Mouse (Mus musculus): Measurements from ENCODE around the gene Tmx1. TPM values are rescaled to one million over a fixed set of nuclear protein-coding genes. Genes with fewer than 3 reads are reported as not detected.

Tmx1 gene
- total and polyA plus RNA-seq, 2 experiments from 2014 or later = 42.9 to 80.4 TPM

- no peak overlapping the region for H3K4me3 ChIP-seq (ENCODE audit: low read depth, low read length)
- no peaks in the 10 kb centered on the region for H3K27me3 ChIP-seq (ENCODE audit: control insufficient read depth, insufficient read depth, low read length)
- H3K4me2 ChIP-seq (ENCODE audit: low read depth, low read length) = no peak overlapping the region
- 88% methylated on average over 3 of the region's 3 CpGs for WGBS
- DNase-seq (ENCODE audit: low spot score) = no peak
- no peaks in the 10 kb centered on the region for H3K36me3 ChIP-seq (replicated peaks; ENCODE audit: control insufficient read depth, insufficient read depth, low read length)
- H3K9me3 ChIP-seq (replicated peaks; ENCODE audit: control insufficient read depth, low read length) = no peaks in the 10 kb centered on the region
- H3K27ac ChIP-seq (ENCODE audit: low read depth) = no peak overlapping the region
- H3K9ac ChIP-seq (replicated peaks; ENCODE audit: low read depth, low read length) = no peak overlapping the region
- TF ChIP-seq EP300 (IDR thresholded peaks at IDR 0.05; ENCODE audit: low read depth) = no peak
- no peak for TF ChIP-seq CTCF (IDR thresholded peaks at IDR 0.05; ENCODE audit: low read depth)
- peaks cover 9% of the 10 kb centered on the region; the same call in 1 of the 2 replicates for H3K4me1 ChIP-seq (ENCODE audit: control insufficient read depth, insufficient read depth)
- ATAC-seq (ENCODE audit: insufficient read depth, low read depth) = no peak
Observed at GRCm38 (mm10) chr12:70421028-70421427, 31.9 kb upstream of the Tmx1 start.

- H3K4me1 ChIP-seq (ENCODE audit: control insufficient read depth, insufficient read depth) = peaks cover 9% of the 10 kb centered on the region; the same call in 1 of the 2 replicates
Observed at GRCm38 (mm10) chr12:70422322-70423118, 30.4 kb upstream of the Tmx1 start.

GRCm38 (mm10) chr12:70427885-70428284 lies 25.0 kb upstream of the Tmx1 start:
- DNase-seq (ENCODE audit: low spot score) (no peak), ATAC-seq (ENCODE audit: insufficient read depth, low read depth) (no peak)
- Histone ChIP-seq H3K4me1 (ENCODE audit: control insufficient read depth, insufficient read depth) (peaks cover 5% of the 10 kb centered on the region; the same call in 1 of the 2 replicates), H3K27ac (ENCODE audit: low read depth) (no peak overlapping the region), H3K4me2 (ENCODE audit: low read depth, low read length) (no peak overlapping the region), H3K9me3 (replicated peaks; ENCODE audit: control insufficient read depth, low read length) (no peaks in the 10 kb centered on the region), H3K4me3 (ENCODE audit: low read depth, low read length) (no peak overlapping the region), H3K36me3 (replicated peaks; ENCODE audit: control insufficient read depth, insufficient read depth, low read length) (no peaks in the 10 kb centered on the region), H3K27me3 (ENCODE audit: control insufficient read depth, insufficient read depth, low read length) (no peaks in the 10 kb centered on the region), H3K9ac (replicated peaks; ENCODE audit: low read depth, low read length) (no peak overlapping the region)
- no peak for TF ChIP-seq EP300 (IDR thresholded peaks at IDR 0.05; ENCODE audit: low read depth)
- TF ChIP-seq CTCF (IDR thresholded peaks at IDR 0.05; ENCODE audit: low read depth) = no peak
- 81% methylated on average over 3 of the region's 3 CpGs for WGBS

More at GRCm38 (mm10) chr12:70422322-70423118, 30.4 kb upstream of the Tmx1 start:
- no peak overlapping the region for H3K4me2 ChIP-seq (ENCODE audit: low read depth, low read length)
- no peak for DNase-seq (ENCODE audit: low spot score)
- no peak overlapping the region for H3K27ac ChIP-seq (ENCODE audit: low read depth)
- 74% methylated on average over 9 of the region's 9 CpGs for WGBS
- H3K36me3 ChIP-seq (replicated peaks; ENCODE audit: control insufficient read depth, insufficient read depth, low read length) = no peaks in the 10 kb centered on the region
- no peak overlapping the region for H3K9ac ChIP-seq (replicated peaks; ENCODE audit: low read depth, low read length)
- ATAC-seq (ENCODE audit: insufficient read depth, low read depth) = no peak
- H3K9me3 ChIP-seq (replicated peaks; ENCODE audit: control insufficient read depth, low read length) = no peaks in the 10 kb centered on the region
- no peak overlapping the region for H3K4me3 ChIP-seq (ENCODE audit: low read depth, low read length)
- no peaks in the 10 kb centered on the region for H3K27me3 ChIP-seq (ENCODE audit: control insufficient read depth, insufficient read depth, low read length)
- TF ChIP-seq CTCF (IDR thresholded peaks at IDR 0.05; ENCODE audit: low read depth) = no peak
- TF ChIP-seq EP300 (IDR thresholded peaks at IDR 0.05; ENCODE audit: low read depth) = no peak

GRCm38 (mm10) chr12:70429637-70430036 lies 23.3 kb upstream of the Tmx1 start:
- H3K4me3 ChIP-seq (ENCODE audit: low read depth, low read length) = no peak overlapping the region
- no peaks in the 10 kb centered on the region for H3K36me3 ChIP-seq (replicated peaks; ENCODE audit: control insufficient read depth, insufficient read depth, low read length)
- no peaks in the 10 kb centered on the region for H3K27me3 ChIP-seq (ENCODE audit: control insufficient read depth, insufficient read depth, low read length)
- no peak overlapping the region for H3K27ac ChIP-seq (ENCODE audit: low read depth)
- no peak overlapping the region for H3K4me2 ChIP-seq (ENCODE audit: low read depth, low read length)
- H3K9me3 ChIP-seq (replicated peaks; ENCODE audit: control insufficient read depth, low read length) = no peaks in the 10 kb centered on the region
- WGBS = 74% methylated on average over 4 of the region's 4 CpGs
- TF ChIP-seq CTCF (IDR thresholded peaks at IDR 0.05; ENCODE audit: low read depth) = no peak
- TF ChIP-seq EP300 (IDR thresholded peaks at IDR 0.05; ENCODE audit: low read depth) = no peak
- no peak overlapping the region for H3K9ac ChIP-seq (replicated peaks; ENCODE audit: low read depth, low read length)
- no peak for ATAC-seq (ENCODE audit: insufficient read depth, low read depth)
- no peaks in the 10 kb centered on the region for H3K4me1 ChIP-seq (ENCODE audit: control insufficient read depth, insufficient read depth)
- no peak for DNase-seq (ENCODE audit: low spot score)

- peak; percentile 63 for DNase-seq (ENCODE audit: low spot score)
- no peak overlapping the region for H3K27ac ChIP-seq (ENCODE audit: low read depth)
- H3K36me3 ChIP-seq (replicated peaks; ENCODE audit: control insufficient read depth, insufficient read depth, low read length) = no peaks in the 10 kb centered on the region
- H3K27me3 ChIP-seq (ENCODE audit: control insufficient read depth, insufficient read depth, low read length) = no peaks in the 10 kb centered on the region
- no peaks in the 10 kb centered on the region for H3K4me1 ChIP-seq (ENCODE audit: control insufficient read depth, insufficient read depth)
- no peak overlapping the region for H3K4me3 ChIP-seq (ENCODE audit: low read depth, low read length)
- no peak overlapping the region for H3K9ac ChIP-seq (replicated peaks; ENCODE audit: low read depth, low read length)
- 34% methylated on average over 8 of the region's 8 CpGs for WGBS
- no peak for ATAC-seq (ENCODE audit: insufficient read depth, low read depth)
- no peaks in the 10 kb centered on the region for H3K9me3 ChIP-seq (replicated peaks; ENCODE audit: control insufficient read depth, low read length)
- TF ChIP-seq EP300 (IDR thresholded peaks at IDR 0.05; ENCODE audit: low read depth) = no peak
- peak; percentile 80 for TF ChIP-seq CTCF (IDR thresholded peaks at IDR 0.05; ENCODE audit: low read depth)
- no peak overlapping the region for H3K4me2 ChIP-seq (ENCODE audit: low read depth, low read length)
Observed at GRCm38 (mm10) chr12:70430307-70430950, 22.5 kb upstream of the Tmx1 start.
